Mouse (Mus musculus): ENCODE results near the gene Gm8180. TPM values are rescaled to one million over a fixed set of nuclear protein-coding genes. Genes with fewer than 3 reads are reported as not detected.
A peak's percentile ranks its signal among the peaks of the same experiment; 100 is the strongest.
"Not testable (repeated sequence)": the region's sequence is repeated elsewhere in the genome, so short reads cannot be mapped to it uniquely, and the experiment has no call there.

Gm8180 gene
- polyA plus RNA-seq (2011; ENCODE audit: insufficient read depth, insufficient read length, low read depth, missing spikeins) = not detected in 2 replicates

DNA sequence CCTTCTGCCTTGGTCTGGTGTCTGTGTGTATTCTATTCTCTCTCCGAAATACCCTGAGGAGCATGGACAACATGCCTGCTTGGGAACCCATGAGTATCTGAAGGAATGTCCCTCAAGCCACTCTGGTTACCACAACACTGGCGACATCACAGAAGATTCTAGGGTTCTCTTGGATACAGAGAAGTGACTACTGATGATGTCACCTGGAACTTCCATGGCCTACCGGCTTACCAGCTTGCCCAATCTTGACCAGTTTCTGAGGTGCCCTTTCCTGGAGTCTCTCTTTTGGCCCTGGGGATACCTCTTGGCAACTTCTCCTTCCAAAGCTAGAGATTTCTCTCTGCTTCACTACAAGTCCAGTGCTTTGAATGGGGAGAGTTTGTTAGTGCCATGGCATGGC, at the start of gene Gm8180:
Gm8180 (minus strand) TSS at position 101 of the 400 bp plus-strand sequence.
- H3K9me3 ChIP-seq (replicated peaks; ENCODE audit: control insufficient read depth, insufficient read depth, low read length, poor library complexity, severe bottlenecking) = not testable (repeated sequence)

DNA sequence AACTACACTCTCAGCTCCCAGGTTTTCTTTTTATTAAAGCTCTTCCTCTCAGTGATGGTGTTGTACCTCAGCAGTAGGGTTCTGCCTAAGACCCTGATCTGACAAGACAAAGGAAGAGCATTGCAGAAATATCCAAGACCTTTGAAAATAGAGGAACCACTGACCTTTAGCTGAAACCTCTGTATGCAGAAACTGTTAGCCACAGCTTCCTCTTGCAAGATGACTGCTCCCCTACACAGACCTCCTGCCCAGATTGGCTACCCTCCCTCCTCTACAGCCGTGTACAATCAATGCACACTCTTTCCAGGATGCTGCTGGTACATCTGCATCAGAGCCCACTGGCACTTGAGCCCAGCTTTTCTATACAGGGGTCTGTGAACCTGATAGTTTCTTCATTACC, 45.8 kb upstream of the Gm8180 start:
- not testable (repeated sequence) for H3K36me3 ChIP-seq (ENCODE audit: control insufficient read depth, insufficient read depth, low read length, poor library complexity, severe bottlenecking)

More for the DNA sequence above, at the start of gene Gm8180:
- not testable (repeated sequence) for H3K27me3 ChIP-seq (ENCODE audit: control insufficient read depth, insufficient read depth, low read length, poor library complexity, severe bottlenecking); H3K4me1 ChIP-seq (ENCODE audit: control insufficient read depth, insufficient read depth, low read length); H3K9ac ChIP-seq (ENCODE audit: low read depth, poor library complexity, severe bottlenecking); H3K36me3 ChIP-seq (ENCODE audit: control insufficient read depth, insufficient read depth, low read length, poor library complexity, severe bottlenecking); H3K4me3 ChIP-seq (ENCODE audit: low read depth, low read length); H3K27ac ChIP-seq (ENCODE audit: insufficient read depth, low read length)

DNA sequence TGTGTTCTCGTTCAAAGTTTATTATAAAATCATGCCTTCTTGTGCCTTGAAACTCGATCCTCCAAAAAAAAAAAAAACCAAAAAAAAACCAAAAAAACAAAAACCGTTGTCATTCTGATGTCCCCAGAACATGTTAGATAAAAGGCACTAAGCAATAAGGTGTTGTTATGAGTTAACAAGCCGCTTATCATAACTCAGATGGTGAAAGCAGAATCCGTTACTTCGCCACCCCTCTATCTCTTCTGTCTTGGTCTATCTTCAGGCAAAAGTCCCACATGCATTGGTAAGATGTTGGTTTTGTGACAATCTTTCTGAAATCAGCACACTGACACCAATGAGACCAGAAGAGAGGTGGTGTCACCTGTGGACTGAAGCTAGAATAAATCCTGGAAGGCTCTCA, 39.6 kb upstream of the Gm8180 start:
- not testable (repeated sequence) for H3K27ac ChIP-seq (ENCODE audit: insufficient read depth, low read length)

More for the DNA sequence above, 45.8 kb upstream of the Gm8180 start:
- H3K9ac ChIP-seq (ENCODE audit: low read depth, poor library complexity, severe bottlenecking); H3K9me3 ChIP-seq (replicated peaks; ENCODE audit: control insufficient read depth, insufficient read depth, low read length, poor library complexity, severe bottlenecking); H3K4me3 ChIP-seq (ENCODE audit: low read depth, low read length); H3K4me1 ChIP-seq (ENCODE audit: control insufficient read depth, insufficient read depth, low read length); H3K27me3 ChIP-seq (ENCODE audit: control insufficient read depth, insufficient read depth, low read length, poor library complexity, severe bottlenecking); H3K27ac ChIP-seq (ENCODE audit: insufficient read depth, low read length): not testable (repeated sequence)

DNA sequence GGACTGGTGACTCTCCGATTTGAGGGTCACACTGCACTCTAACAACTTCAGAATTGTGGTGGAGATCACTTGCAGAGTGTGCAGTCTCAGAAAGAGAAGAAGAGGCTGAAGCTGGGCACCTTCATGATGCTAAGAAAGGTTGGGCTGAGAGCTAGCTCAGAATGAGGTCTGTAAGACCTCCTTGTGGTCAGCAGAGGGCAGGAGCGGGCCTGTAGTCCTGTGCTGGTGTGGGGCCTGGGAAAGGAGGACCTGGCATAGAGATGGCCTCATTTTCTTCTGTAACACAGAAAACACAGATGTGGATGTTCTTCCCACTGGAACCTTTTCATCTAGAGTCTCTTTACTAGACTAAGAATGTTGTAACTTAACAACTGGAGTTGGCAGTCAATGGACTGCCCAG, 37.3 kb upstream of the Gm8180 start:
- H3K9ac ChIP-seq (ENCODE audit: low read depth, poor library complexity, severe bottlenecking); H3K4me3 ChIP-seq (ENCODE audit: low read depth, low read length); H3K36me3 ChIP-seq (ENCODE audit: control insufficient read depth, insufficient read depth, low read length, poor library complexity, severe bottlenecking); H3K9me3 ChIP-seq (replicated peaks; ENCODE audit: control insufficient read depth, insufficient read depth, low read length, poor library complexity, severe bottlenecking); H3K4me1 ChIP-seq (ENCODE audit: control insufficient read depth, insufficient read depth, low read length); H3K27ac ChIP-seq (ENCODE audit: insufficient read depth, low read length); H3K27me3 ChIP-seq (ENCODE audit: control insufficient read depth, insufficient read depth, low read length, poor library complexity, severe bottlenecking): not testable (repeated sequence)

More for the DNA sequence above, 39.6 kb upstream of the Gm8180 start:
- H3K27me3 ChIP-seq (ENCODE audit: control insufficient read depth, insufficient read depth, low read length, poor library complexity, severe bottlenecking); H3K4me3 ChIP-seq (ENCODE audit: low read depth, low read length); H3K4me1 ChIP-seq (ENCODE audit: control insufficient read depth, insufficient read depth, low read length); H3K36me3 ChIP-seq (ENCODE audit: control insufficient read depth, insufficient read depth, low read length, poor library complexity, severe bottlenecking); H3K9me3 ChIP-seq (replicated peaks; ENCODE audit: control insufficient read depth, insufficient read depth, low read length, poor library complexity, severe bottlenecking); H3K9ac ChIP-seq (ENCODE audit: low read depth, poor library complexity, severe bottlenecking): not testable (repeated sequence)

DNA sequence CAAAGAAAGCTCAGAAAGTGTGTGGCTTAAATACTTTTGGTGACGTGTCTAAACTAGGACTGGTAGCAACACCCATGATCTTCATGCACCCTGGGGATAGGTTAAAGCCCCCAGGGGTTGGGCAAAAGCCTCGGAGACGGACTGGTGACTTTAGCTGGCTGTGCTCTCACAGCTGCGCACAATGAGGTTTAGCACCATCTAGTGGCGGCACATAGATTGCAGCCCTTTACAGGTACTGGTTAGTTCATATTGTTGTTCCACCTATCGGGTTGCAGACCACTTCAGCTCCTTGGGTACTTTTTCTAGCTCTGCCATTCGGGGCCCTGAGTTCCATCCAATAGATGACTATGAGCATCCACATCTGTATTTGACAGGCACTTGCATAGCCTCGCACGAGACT, 27.9 kb upstream of the Gm8180 start:
- not testable (repeated sequence) for H3K4me1 ChIP-seq (ENCODE audit: control insufficient read depth, insufficient read depth, low read length); H3K9me3 ChIP-seq (replicated peaks; ENCODE audit: control insufficient read depth, insufficient read depth, low read length, poor library complexity, severe bottlenecking); H3K27me3 ChIP-seq (ENCODE audit: control insufficient read depth, insufficient read depth, low read length, poor library complexity, severe bottlenecking); H3K27ac ChIP-seq (ENCODE audit: insufficient read depth, low read length); H3K36me3 ChIP-seq (ENCODE audit: control insufficient read depth, insufficient read depth, low read length, poor library complexity, severe bottlenecking); H3K4me3 ChIP-seq (ENCODE audit: low read depth, low read length); H3K9ac ChIP-seq (ENCODE audit: low read depth, poor library complexity, severe bottlenecking)
- peak; percentile 33 for TF ChIP-seq CTCF (IDR thresholded peaks at IDR 0.05; ENCODE audit: low read depth, low read length)

DNA sequence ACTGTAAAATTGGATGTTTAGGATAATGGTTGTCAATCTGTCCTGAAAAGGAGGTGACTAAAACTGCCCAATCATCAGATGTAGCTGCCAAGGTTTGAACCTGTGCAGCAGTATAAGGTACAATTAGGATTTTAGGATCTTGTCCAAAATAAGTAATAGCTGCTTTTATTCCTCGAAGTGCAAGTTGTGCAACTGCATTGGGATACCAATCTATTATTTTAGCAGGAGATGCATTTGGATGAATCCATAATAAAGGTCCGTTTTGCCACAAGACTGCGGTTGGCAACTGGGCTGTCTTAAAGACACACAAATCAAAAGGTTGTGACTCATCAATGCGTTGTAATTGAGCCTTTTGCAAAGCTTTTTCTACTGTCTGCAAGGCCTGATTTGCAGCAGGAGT, 23.6 kb upstream of the Gm8180 start:
- H3K27ac ChIP-seq (ENCODE audit: insufficient read depth, low read length); H3K9me3 ChIP-seq (replicated peaks; ENCODE audit: control insufficient read depth, insufficient read depth, low read length, poor library complexity, severe bottlenecking); H3K4me3 ChIP-seq (ENCODE audit: low read depth, low read length); H3K27me3 ChIP-seq (ENCODE audit: control insufficient read depth, insufficient read depth, low read length, poor library complexity, severe bottlenecking); H3K4me1 ChIP-seq (ENCODE audit: control insufficient read depth, insufficient read depth, low read length); H3K9ac ChIP-seq (ENCODE audit: low read depth, poor library complexity, severe bottlenecking); H3K36me3 ChIP-seq (ENCODE audit: control insufficient read depth, insufficient read depth, low read length, poor library complexity, severe bottlenecking): not testable (repeated sequence)

DNA sequence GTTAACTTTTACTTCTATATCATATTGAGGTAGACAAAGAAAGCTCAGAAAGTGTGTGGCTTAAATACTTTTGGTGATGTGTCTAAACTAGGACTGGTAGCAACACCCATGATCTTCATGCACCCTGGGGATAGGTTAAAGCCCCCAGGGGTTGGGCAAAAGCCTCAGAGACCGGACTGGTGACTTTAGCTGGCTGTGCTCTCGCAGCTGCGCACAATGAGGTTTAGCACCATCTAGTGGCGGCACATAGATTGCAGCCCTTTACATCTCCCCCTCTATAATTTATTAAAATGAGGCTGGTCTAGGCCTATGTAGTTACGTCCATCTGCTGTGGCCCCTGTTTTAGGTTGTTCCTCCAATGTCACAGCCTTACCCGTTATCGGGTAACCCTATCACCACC, 19.9 kb upstream of the Gm8180 start:
- not testable (repeated sequence) for H3K4me1 ChIP-seq (ENCODE audit: control insufficient read depth, insufficient read depth, low read length); H3K9me3 ChIP-seq (replicated peaks; ENCODE audit: control insufficient read depth, insufficient read depth, low read length, poor library complexity, severe bottlenecking); H3K36me3 ChIP-seq (ENCODE audit: control insufficient read depth, insufficient read depth, low read length, poor library complexity, severe bottlenecking); H3K27ac ChIP-seq (ENCODE audit: insufficient read depth, low read length); H3K4me3 ChIP-seq (ENCODE audit: low read depth, low read length); H3K9ac ChIP-seq (ENCODE audit: low read depth, poor library complexity, severe bottlenecking); H3K27me3 ChIP-seq (ENCODE audit: control insufficient read depth, insufficient read depth, low read length, poor library complexity, severe bottlenecking)
- TF ChIP-seq CTCF (IDR thresholded peaks at IDR 0.05; ENCODE audit: low read depth, low read length) = peak; percentile 2

DNA sequence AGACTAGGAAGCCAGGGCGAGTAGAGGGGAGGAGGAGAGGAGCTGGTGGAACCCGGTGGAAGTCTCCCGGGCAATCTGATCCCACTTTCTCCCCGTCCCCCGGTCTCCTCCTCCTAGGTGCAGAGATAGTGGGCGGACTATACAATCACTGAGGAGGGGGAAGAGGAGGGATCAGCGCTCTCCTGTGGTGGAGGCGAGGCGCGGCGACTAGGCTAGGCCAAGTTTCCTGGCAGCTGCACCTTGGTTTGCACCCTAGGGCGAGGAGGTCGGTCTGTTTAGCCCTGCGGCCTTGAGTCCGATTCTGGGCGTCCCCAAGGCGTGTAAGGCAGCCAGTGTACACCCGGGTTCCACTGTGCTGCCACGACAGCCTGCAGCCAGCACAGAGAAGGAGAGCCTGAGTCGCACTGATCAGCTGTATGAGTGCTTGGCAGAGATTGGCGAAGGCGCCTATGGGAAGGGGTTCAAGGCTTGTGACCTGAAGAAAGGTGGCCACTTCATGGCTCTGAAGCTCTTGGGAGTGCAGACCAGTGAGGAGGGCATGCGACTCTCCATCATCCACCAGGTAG, 12.4 kb upstream of the Gm8180 start:
- not testable (repeated sequence) for H3K4me1 ChIP-seq (ENCODE audit: control insufficient read depth, insufficient read depth, low read length); H3K36me3 ChIP-seq (ENCODE audit: control insufficient read depth, insufficient read depth, low read length, poor library complexity, severe bottlenecking); H3K27me3 ChIP-seq (ENCODE audit: control insufficient read depth, insufficient read depth, low read length, poor library complexity, severe bottlenecking); H3K9ac ChIP-seq (ENCODE audit: low read depth, poor library complexity, severe bottlenecking); H3K9me3 ChIP-seq (replicated peaks; ENCODE audit: control insufficient read depth, insufficient read depth, low read length, poor library complexity, severe bottlenecking); H3K27ac ChIP-seq (ENCODE audit: insufficient read depth, low read length)
- H3K4me3 ChIP-seq (ENCODE audit: low read depth, low read length) = peak overlapping the region; percentile 3

All from ES-Bruce4 (cell line).